ENCODE assay signal across 8 mouse cellular contexts in the genomic region with DNA sequence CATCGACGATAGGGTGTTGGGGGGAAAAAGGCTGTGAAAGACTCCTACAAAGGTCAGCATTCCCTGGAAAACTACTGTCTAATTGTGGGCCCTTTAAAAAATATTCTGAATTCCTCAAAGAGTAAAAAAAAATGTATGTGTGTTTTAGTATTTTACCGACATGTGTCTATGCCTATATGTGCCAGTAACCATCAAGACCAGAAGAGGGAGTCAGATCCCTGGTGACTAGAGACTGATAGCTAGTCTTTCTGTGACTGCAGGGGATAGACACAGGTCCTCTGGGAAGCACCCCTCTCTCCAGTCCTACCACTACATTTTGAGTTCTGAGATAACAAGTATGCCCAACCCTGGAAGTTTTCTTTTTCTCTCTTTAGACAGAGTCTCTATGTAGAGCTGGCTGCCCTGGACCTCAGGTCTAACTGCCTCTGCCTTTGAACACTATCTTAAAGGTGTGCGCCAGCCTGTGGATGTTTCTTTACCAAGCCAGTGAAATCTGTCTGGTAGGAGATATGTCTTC. TPM values are rescaled to one million over a fixed set of nuclear protein-coding genes. Genes with fewer than 3 reads are reported as not detected.
DNase-seq lines count a peak whose midpoint lies in the region; ATAC-seq lines count a peak whose summit lies in the region.

No protein-coding gene starts in this region.

- no peaks in the 10 kb centered on the region for H3K36me3 ChIP-seq in kidney, embryonic 14.5 days (ENCODE audit: control insufficient read depth, insufficient read depth, low read length)
- H3K36me3 ChIP-seq in forebrain, embryonic 14.5 days (ENCODE audit: control insufficient read depth, insufficient read depth, low read length) = no peaks in the 10 kb centered on the region
- no peaks in the 10 kb centered on the region for H3K36me3 ChIP-seq in liver, embryonic 16.5 days (ENCODE audit: control insufficient read depth, insufficient read depth)

- DNase-seq in kidney, adult 11 months = no peak
- DNase-seq in MEL-GATA-1-ER (ENCODE audit: extremely low read depth, low read depth) = peak; percentile 75
- no peak for DNase-seq in forebrain, embryonic 14.5 days (ENCODE audit: low spot score)
- DNase-seq in gastrocnemius, adult 18-20 months (ENCODE audit: low spot score) = no peak
- no peak for DNase-seq in c-Kit-positive CD71-positive TER-119-positive erythroid progenitor cells, embryonic 14.5 days (ENCODE audit: low spot score)
- DNase-seq in right cerebral cortex, postnatal 4 days = no peak

- no peaks in the 10 kb centered on the region for H3K9me3 ChIP-seq in kidney, embryonic 14.5 days (ENCODE audit: control insufficient read depth, low read length)
- H3K9me3 ChIP-seq in forebrain, embryonic 14.5 days (replicated peaks; ENCODE audit: control insufficient read depth, low read length) = no peaks in the 10 kb centered on the region
- no peaks in the 10 kb centered on the region for H3K9me3 ChIP-seq in liver, embryonic 16.5 days (replicated peaks; ENCODE audit: control insufficient read depth, low read length)

- peak overlapping the region; percentile 77 for H3K4me3 ChIP-seq in kidney, embryonic 14.5 days (ENCODE audit: low read length)
- peak overlapping the region; percentile 62 for H3K4me3 ChIP-seq in forebrain, embryonic 14.5 days (ENCODE audit: low read depth, low read length)
- peak overlapping the region; percentile 77 for H3K4me3 ChIP-seq in liver, embryonic 16.5 days (ENCODE audit: low read depth, low read length)

- no peak for ATAC-seq in kidney, embryonic 14.5 days (ENCODE audit: low FRiP score, low TSS enrichment)
- ATAC-seq in forebrain, embryonic 14.5 days = no peak
- no peak for ATAC-seq in liver, embryonic 16.5 days (ENCODE audit: low read depth)

- no peaks in the 10 kb centered on the region for H3K27me3 ChIP-seq in kidney, embryonic 14.5 days (ENCODE audit: control insufficient read depth, insufficient read depth, low read length)
- no peaks in the 10 kb centered on the region for H3K27me3 ChIP-seq in forebrain, embryonic 14.5 days (replicated peaks; ENCODE audit: control insufficient read depth, insufficient read depth, low read length)
- no peaks in the 10 kb centered on the region for H3K27me3 ChIP-seq in liver, embryonic 16.5 days (ENCODE audit: control insufficient read depth, insufficient read depth, low read depth, low read length)

- H3K27ac ChIP-seq in kidney, embryonic 14.5 days (ENCODE audit: low read depth, low read length) = no peak overlapping the region
- no peak overlapping the region for H3K27ac ChIP-seq in forebrain, embryonic 14.5 days (ENCODE audit: low read depth, low read length)
- H3K27ac ChIP-seq in liver, embryonic 16.5 days (ENCODE audit: low read length) = peak overlapping the region; percentile 70

- H3K4me2 ChIP-seq in kidney, embryonic 14.5 days (replicated peaks; ENCODE audit: low read depth, low read length) = peak overlapping the region; percentile 52
- peak overlapping the region; percentile 66 for H3K4me2 ChIP-seq in forebrain, embryonic 14.5 days (ENCODE audit: low read length)
- peak overlapping the region; percentile 77 for H3K4me2 ChIP-seq in liver, embryonic 16.5 days (ENCODE audit: low read depth, low read length)

- peak overlapping the region; percentile 64; the same call in 1 of the 2 replicates for H3K9ac ChIP-seq in kidney, embryonic 14.5 days (ENCODE audit: low read depth, low read length)
- H3K9ac ChIP-seq in forebrain, embryonic 14.5 days (ENCODE audit: low read length) = peak overlapping the region; percentile 68; the same call in 1 of the 2 replicates
- H3K9ac ChIP-seq in liver, embryonic 16.5 days (ENCODE audit: low read depth, low read length) = peak overlapping the region; percentile 65; the same call in 1 of the 2 replicates

- peaks cover 9% of the 10 kb centered on the region; the same call in 1 of the 2 replicates for H3K4me1 ChIP-seq in kidney, embryonic 14.5 days (ENCODE audit: control insufficient read depth, insufficient read depth, low read length)
- peaks cover 26% of the 10 kb centered on the region for H3K4me1 ChIP-seq in forebrain, embryonic 14.5 days (ENCODE audit: control insufficient read depth, insufficient read depth, low read length)
- peaks cover 21% of the 10 kb centered on the region for H3K4me1 ChIP-seq in liver, embryonic 16.5 days (ENCODE audit: control insufficient read depth, low read depth, low read length)

- WGBS in kidney, embryonic 14.5 days = 37% methylated on average over 4 of the region's 4 CpGs
- 35% methylated on average over 4 of the region's 4 CpGs for WGBS in forebrain, embryonic 14.5 days
- 19% methylated on average over 4 of the region's 4 CpGs for WGBS in liver, embryonic 16.5 days (ENCODE audit: insufficient replicate concordance)

RNA-seq across cellular contexts. Expression of a gene that starts 1.1 kb away (rescaled TPM):
- polyA plus RNA-seq in kidney, embryonic 14.5 days (2014; fragmentation: Nextera tagmentation; extraction: Ambion mirVana) = 225 and 322 TPM in 2 replicates
- polyA plus RNA-seq in forebrain, embryonic 14.5 days (2014; fragmentation: Nextera tagmentation; extraction: Ambion mirVana) = 170 and 190 TPM in 2 replicates
- polyA plus RNA-seq in liver, embryonic 16.5 days (2015; fragmentation: Nextera tagmentation; extraction: Ambion mirVana) = 102 and 116 TPM in 2 replicates
- total RNA-seq in gastrocnemius, adult 18-20 months (2021) = 10 to 100 TPM; 52.3 to 59.1 TPM

RNA-seq across cellular contexts. Expression of a gene that starts 2.8 kb away (rescaled TPM):
- 6.6 and 12.7 TPM in 2 replicates for polyA plus RNA-seq in kidney, embryonic 14.5 days (2014; fragmentation: Nextera tagmentation; extraction: Ambion mirVana)
- polyA plus RNA-seq in forebrain, embryonic 14.5 days (2014; fragmentation: Nextera tagmentation; extraction: Ambion mirVana) = 15.0 and 16.5 TPM in 2 replicates
- polyA plus RNA-seq in liver, embryonic 16.5 days (2015; fragmentation: Nextera tagmentation; extraction: Ambion mirVana) = 4.4 and 5.3 TPM in 2 replicates
- total RNA-seq in gastrocnemius, adult 18-20 months (2021) = 10 to 100 TPM; 26.2 to 26.4 TPM

RNA-seq across cellular contexts. Expression of a gene that starts 3.3 kb away (rescaled TPM):
- not detected in 2 replicates for polyA plus RNA-seq in kidney, embryonic 14.5 days (2014; fragmentation: Nextera tagmentation; extraction: Ambion mirVana)
- not detected in 2 replicates for polyA plus RNA-seq in forebrain, embryonic 14.5 days (2014; fragmentation: Nextera tagmentation; extraction: Ambion mirVana)
- not detected in 2 replicates for polyA plus RNA-seq in liver, embryonic 16.5 days (2015; fragmentation: Nextera tagmentation; extraction: Ambion mirVana)
- under 1 TPM; 0.24 to 0.80 TPM for total RNA-seq in gastrocnemius, adult 18-20 months (2021)

RNA-seq across cellular contexts. Expression of a gene that starts 3.7 kb away (rescaled TPM):
- 0.04 and 0.07 TPM in 2 replicates for polyA plus RNA-seq in kidney, embryonic 14.5 days (2014; fragmentation: Nextera tagmentation; extraction: Ambion mirVana)
- polyA plus RNA-seq in forebrain, embryonic 14.5 days (2014; fragmentation: Nextera tagmentation; extraction: Ambion mirVana) = not detected in 2 replicates
- not detected in 2 replicates for polyA plus RNA-seq in liver, embryonic 16.5 days (2015; fragmentation: Nextera tagmentation; extraction: Ambion mirVana)
- not detected for total RNA-seq in gastrocnemius, adult 18-20 months (2021)

RNA-seq across cellular contexts. Expression of a gene that starts 23.6 kb away (rescaled TPM):
- polyA plus RNA-seq in kidney, embryonic 14.5 days (2014; fragmentation: Nextera tagmentation; extraction: Ambion mirVana) = 17.1 and 24.3 TPM in 2 replicates
- polyA plus RNA-seq in forebrain, embryonic 14.5 days (2014; fragmentation: Nextera tagmentation; extraction: Ambion mirVana) = 8.1 and 13.0 TPM in 2 replicates
- 1.5 and 2.2 TPM in 2 replicates for polyA plus RNA-seq in liver, embryonic 16.5 days (2015; fragmentation: Nextera tagmentation; extraction: Ambion mirVana)
- total RNA-seq in gastrocnemius, adult 18-20 months (2021) = 1 to 10 TPM in 1 of 2 experiments, under 1 TPM in 1; 0.82 to 1.1 TPM
